Mouse (Mus musculus) kidney, embryonic 16.5 days (tissue): ENCODE measurements around the gene Gm9045. TPM values are rescaled to one million over a fixed set of nuclear protein-coding genes. Genes with fewer than 3 reads are reported as not detected.
A peak's percentile ranks its signal among the peaks of the same experiment; 100 is the strongest.
"Not testable (repeated sequence)": the region's sequence is repeated elsewhere in the genome, so short reads cannot be mapped to it uniquely, and the experiment has no call there.

ENCODE experiments used
- ATAC-seq: fragments of 200-750 bp; cut with Nextera tagmentation; 2 replicates; pipeline ENCODE4 v1.8.0; 2017; ENCODE audit warnings: moderate TSS enrichment; ENCODE audit not compliant: low FRiP score, low TSS enrichment
- H3K27ac ChIP-seq: fragments of 300-500 bp; sonication (generic); 2 replicates; pipeline ENCODE4 v1.5.1; 2014; ENCODE audit warnings: low read length
- H3K27me3 ChIP-seq: fragments of 300-500 bp; sonication (generic); 2 replicates; pipeline ENCODE4 v1.6.1; 2014; ENCODE audit warnings: low read length, control low read depth, mixed read lengths; ENCODE audit not compliant: insufficient read depth
- H3K36me3 ChIP-seq: fragments of 300-500 bp; sonication (generic); 2 replicates; pipeline ENCODE4 v1.6.1; 2014; ENCODE audit warnings: low read length, control low read depth, mixed read lengths; ENCODE audit not compliant: insufficient read depth
- H3K4me1 ChIP-seq: fragments of 300-500 bp; sonication (generic); 2 replicates; pipeline ENCODE4 v1.6.1; 2014; ENCODE audit warnings: low read length, control low read depth, mixed read lengths; ENCODE audit not compliant: insufficient read depth
- H3K4me2 ChIP-seq: fragments of 300-500 bp; sonication (generic); replicated peaks from 2 replicates; pipeline ENCODE4 v1.6.1; 2014; ENCODE audit warnings: low read depth, low read length
- H3K4me3 ChIP-seq: fragments of 300-500 bp; sonication (generic); 2 replicates; pipeline ENCODE4 v1.5.1; 2014; ENCODE audit warnings: mild to moderate bottlenecking, low read length
- H3K9ac ChIP-seq: fragments of 300-500 bp; sonication (generic); replicated peaks from 2 replicates; pipeline ENCODE4 v1.6.1; 2014; ENCODE audit warnings: low read length
- H3K9me3 ChIP-seq: fragments of 300-500 bp; sonication (generic); 2 replicates; pipeline ENCODE4 v1.6.1; 2016; ENCODE audit warnings: low read length, control low read depth
- WGBS: fragments of 180-500 bp; shearing (Covaris S2); extraction: QIAGEN DNeasy Blood & Tissue Kit; methylation state at CpG from one replicate; pipeline ENCODE4 v1.1.7; 2014; 5-methylcytosine and 5-hydroxymethylcytosine counted together
- polyA plus RNA-seq: library from polyadenylated mRNA; unstranded; fragments of >200 nt; fragmentation: Nextera tagmentation; extraction: Ambion mirVana; gene quantifications from 2 replicates; pipeline ENCODE4 v1.2.1, GENCODE M21; 2015

The Gm9045 gene
- not detected in 2 replicates for polyA plus RNA-seq

DNA sequence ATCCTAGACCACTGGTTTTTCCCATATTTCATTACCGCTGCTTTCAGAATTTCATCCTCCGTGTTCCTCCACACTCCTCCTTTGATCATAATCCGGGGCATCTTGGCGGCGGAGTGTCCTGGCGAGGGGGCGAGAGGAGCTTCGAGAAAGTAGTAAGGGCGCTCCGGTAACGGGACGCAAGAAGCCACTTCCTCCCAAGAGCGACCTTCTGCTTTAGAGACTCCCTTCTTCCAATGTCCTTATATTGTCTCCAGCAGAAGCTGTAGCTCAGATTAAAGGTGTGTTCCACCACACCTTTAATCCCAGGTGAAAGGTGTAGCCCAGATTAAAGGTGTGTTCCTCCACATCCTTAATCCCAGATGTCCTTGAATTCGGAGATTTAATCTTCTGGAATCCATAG lies at the start of gene Gm9045:
Gene Gm9045, minus strand, starts transcription at position 101 of the 400 bp plus-strand sequence.
- not testable (repeated sequence) for H3K36me3 ChIP-seq, H3K4me1 ChIP-seq, H3K27ac ChIP-seq, H3K27me3 ChIP-seq, H3K4me2 ChIP-seq, ATAC-seq, H3K9me3 ChIP-seq, H3K9ac ChIP-seq, H3K4me3 ChIP-seq
- no CpG with 5 or more reads among the region's 14 CpGs for whole genome bisulfite sequencing

DNA sequence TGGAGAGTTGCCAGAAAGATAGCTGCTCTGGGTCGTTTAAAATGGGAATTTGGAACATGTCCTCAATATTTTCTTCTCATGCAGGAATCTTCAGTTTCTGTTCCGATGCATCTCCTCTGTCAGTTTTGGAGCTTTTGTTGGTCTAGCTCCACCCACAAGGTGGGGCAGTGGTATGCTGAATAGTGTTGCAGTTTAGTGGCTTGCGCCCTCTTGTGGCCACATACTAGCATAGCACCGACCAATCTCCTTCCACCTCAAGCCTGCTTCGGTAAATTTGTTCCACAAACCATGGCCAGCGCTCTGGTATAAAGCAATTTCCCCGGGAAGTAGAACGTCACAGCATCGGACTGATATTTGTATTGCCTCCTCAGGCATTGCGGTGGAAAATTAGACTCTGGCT lies 32.8 kb upstream of the Gm9045 start:
- no peaks in the 10 kb centered on the region for H3K36me3 ChIP-seq
- peak overlapping the region; percentile 54; the same call in 1 of the 2 replicates for H3K9ac ChIP-seq
- H3K4me3 ChIP-seq = 0 out of 2 replicates have a peak overlapping the region, but pooled peaks have one; percentile 23
- no peak overlapping the region for H3K27ac ChIP-seq
- no peaks in the 10 kb centered on the region for H3K4me1 ChIP-seq
- H3K9me3 ChIP-seq = no peaks in the 10 kb centered on the region
- H3K27me3 ChIP-seq = no peaks in the 10 kb centered on the region
- 4% methylated on average over 10 of the region's 10 CpGs for WGBS
- H3K4me2 ChIP-seq = peak overlapping the region; percentile 48
- peak; percentile 94 for ATAC-seq

DNA sequence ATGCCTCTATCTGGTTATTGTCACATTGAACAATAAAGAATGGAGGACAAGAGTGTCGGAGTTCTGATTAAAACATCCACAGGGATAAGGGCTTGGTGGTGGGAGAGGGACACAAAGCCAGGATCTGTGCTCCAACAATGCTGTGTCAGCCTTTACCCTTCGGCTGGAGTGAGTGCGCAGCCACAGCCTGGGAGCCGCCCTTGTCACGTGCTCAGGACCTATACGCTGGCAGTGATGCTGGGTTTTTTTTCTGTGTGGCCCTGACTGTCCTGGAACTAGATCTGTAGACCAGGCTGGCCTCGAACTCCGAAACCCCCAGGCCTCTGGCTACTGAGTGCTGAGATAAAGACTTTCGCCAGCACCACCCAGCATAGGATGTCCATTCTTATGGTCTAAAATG lies 31.9 kb upstream of the Gm9045 start:
- H3K4me3 ChIP-seq = no peak overlapping the region
- H3K36me3 ChIP-seq = no peaks in the 10 kb centered on the region
- no peak overlapping the region for H3K9ac ChIP-seq
- H3K4me1 ChIP-seq = no peaks in the 10 kb centered on the region
- H3K9me3 ChIP-seq = no peaks in the 10 kb centered on the region
- H3K27me3 ChIP-seq = no peaks in the 10 kb centered on the region
- no peak overlapping the region for H3K27ac ChIP-seq
- no peak overlapping the region for H3K4me2 ChIP-seq
- 93% methylated on average over 9 of the region's 9 CpGs for WGBS
- ATAC-seq = no peak

DNA sequence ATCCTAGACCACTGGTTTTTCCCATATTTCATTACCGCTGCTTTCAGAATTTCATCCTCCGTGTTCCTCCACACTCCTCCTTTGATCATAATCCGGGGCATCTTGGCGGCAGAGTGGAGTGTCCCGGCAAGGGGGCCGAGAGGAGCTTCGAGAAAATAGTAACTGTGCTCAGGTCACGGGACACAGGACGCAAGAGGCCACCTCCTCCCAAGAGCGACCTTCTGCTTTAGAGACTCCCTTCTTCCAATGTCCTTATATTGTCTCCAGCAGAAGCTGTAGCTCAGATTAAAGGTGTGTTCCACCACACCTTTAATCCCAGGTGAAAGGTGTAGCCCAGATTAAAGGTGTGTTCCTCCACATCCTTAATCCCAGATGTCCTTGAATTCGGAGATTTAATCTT lies 16.4 kb upstream of the Gm9045 start, which contains the start of gene Gm9049:
Gene Gm9049, minus strand, starts transcription at position 101 of the 400 bp plus-strand sequence.
- not testable (repeated sequence) for ATAC-seq, H3K4me3 ChIP-seq, H3K27me3 ChIP-seq, H3K27ac ChIP-seq, H3K36me3 ChIP-seq, H3K9me3 ChIP-seq, H3K9ac ChIP-seq, H3K4me1 ChIP-seq, H3K4me2 ChIP-seq
- 100% methylated on average over 1 of the region's 11 CpGs for WGBS

DNA sequence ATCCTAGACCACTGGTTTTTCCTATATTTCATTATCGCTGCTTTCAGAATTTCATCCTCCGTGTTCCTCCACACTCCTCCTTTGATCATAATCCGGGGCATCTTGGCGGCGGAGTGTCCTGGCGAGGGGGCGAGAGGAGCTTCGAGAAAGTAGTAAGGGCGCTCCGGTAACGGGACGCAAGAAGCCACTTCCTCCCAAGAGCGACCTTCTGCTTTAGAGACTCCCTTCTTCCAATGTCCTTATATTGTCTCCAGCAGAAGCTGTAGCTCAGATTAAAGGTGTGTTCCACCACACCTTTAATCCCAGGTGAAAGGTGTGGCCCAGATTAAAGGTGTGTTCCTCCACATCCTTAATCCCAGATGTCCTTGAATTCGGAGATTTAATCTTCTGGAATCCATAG lies 10.9 kb upstream of the Gm9045 start, which contains the start of gene Gm9048:
Gene Gm9048, minus strand, starts transcription at position 101 of the 400 bp plus-strand sequence.
- not testable (repeated sequence) for H3K9me3 ChIP-seq, ATAC-seq, H3K9ac ChIP-seq, H3K27me3 ChIP-seq, H3K4me2 ChIP-seq, H3K4me1 ChIP-seq, H3K4me3 ChIP-seq, H3K36me3 ChIP-seq, H3K27ac ChIP-seq
- 78% methylated on average over 1 of the region's 14 CpGs for WGBS

DNA sequence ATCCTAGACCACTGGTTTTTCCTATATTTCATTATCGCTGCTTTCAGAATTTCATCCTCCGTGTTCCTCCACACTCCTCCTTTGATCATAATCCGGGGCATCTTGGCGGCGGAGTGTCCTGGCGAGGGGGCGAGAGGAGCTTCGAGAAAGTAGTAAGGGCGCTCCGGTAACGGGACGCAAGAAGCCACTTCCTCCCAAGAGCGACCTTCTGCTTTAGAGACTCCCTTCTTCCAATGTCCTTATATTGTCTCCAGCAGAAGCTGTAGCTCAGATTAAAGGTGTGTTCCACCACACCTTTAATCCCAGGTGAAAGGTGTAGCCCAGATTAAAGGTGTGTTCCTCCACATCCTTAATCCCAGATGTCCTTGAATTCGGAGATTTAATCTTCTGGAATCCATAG lies 5.5 kb upstream of the Gm9045 start, which contains the start of gene Gm9046:
Gene Gm9046, minus strand, starts transcription at position 101 of the 400 bp plus-strand sequence.
- H3K9me3 ChIP-seq, H3K36me3 ChIP-seq, H3K4me3 ChIP-seq, H3K4me2 ChIP-seq, H3K4me1 ChIP-seq, H3K27ac ChIP-seq, H3K27me3 ChIP-seq, H3K9ac ChIP-seq, ATAC-seq: not testable (repeated sequence)
- WGBS = no CpG with 5 or more reads among the region's 14 CpGs

DNA sequence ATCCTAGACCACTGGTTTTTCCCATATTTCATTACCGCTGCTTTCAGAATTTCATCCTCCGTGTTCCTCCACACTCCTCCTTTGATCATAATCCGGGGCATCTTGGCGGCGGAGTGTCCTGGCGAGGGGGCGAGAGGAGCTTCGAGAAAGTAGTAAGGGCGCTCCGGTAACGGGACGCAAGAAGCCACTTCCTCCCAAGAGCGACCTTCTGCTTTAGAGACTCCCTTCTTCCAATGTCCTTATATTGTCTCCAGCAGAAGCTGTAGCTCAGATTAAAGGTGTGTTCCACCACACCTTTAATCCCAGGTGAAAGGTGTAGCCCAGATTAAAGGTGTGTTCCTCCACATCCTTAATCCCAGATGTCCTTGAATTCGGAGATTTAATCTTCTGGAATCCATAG lies 5.3 kb downstream of the Gm9045 start, which contains the start of gene Gm9044:
Gene Gm9044, minus strand, starts transcription at position 101 of the 400 bp plus-strand sequence.
- not testable (repeated sequence) for H3K4me1 ChIP-seq, H3K4me2 ChIP-seq
- WGBS = no CpG with 5 or more reads among the region's 14 CpGs

DNA sequence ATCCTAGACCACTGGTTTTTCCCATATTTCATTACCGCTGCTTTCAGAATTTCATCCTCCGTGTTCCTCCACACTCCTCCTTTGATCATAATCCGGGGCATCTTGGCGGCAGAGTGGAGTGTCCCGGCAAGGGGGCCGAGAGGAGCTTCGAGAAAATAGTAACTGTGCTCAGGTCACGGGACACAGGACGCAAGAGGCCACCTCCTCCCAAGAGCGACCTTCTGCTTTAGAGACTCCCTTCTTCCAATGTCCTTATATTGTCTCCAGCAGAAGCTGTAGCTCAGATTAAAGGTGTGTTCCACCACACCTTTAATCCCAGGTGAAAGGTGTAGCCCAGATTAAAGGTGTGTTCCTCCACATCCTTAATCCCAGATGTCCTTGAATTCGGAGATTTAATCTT lies 10.8 kb downstream of the Gm9045 start, which contains the start of gene Gm9040:
Gene Gm9040, minus strand, starts transcription at position 101 of the 400 bp plus-strand sequence.
- not testable (repeated sequence) for ATAC-seq, H3K36me3 ChIP-seq, H3K4me3 ChIP-seq, H3K27me3 ChIP-seq, H3K9ac ChIP-seq, H3K27ac ChIP-seq, H3K4me2 ChIP-seq, H3K9me3 ChIP-seq, H3K4me1 ChIP-seq
- no CpG with 5 or more reads among the region's 11 CpGs for WGBS

More for the DNA sequence above, 5.3 kb downstream of the Gm9045 start, which contains the start of gene Gm9044:
- not testable (repeated sequence) for H3K9ac ChIP-seq, H3K9me3 ChIP-seq, ATAC-seq, H3K4me3 ChIP-seq, H3K27ac ChIP-seq, H3K27me3 ChIP-seq, H3K36me3 ChIP-seq

DNA sequence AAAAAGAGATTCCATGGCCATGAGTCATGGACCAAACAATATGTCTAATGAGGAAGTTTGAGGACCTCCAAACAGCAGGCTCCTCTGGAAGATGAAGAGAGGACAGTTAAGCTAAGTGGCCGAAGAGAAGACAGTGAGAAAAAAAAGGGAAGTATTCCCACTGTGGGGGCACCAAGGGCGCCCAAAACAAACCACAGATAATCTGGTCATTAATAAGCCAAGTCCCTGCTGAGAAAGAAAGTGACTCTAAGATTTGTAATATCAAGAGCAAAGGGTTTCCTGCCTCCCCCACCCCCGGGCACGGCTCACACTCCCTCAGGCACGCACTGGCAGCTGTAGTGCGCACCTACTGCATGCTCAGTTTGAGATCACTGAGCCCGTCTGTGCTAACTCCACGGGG lies 18.6 kb downstream of the Gm9045 start:
- Histone ChIP-seq H3K4me3 (no peak overlapping the region), H3K4me1 (no peaks in the 10 kb centered on the region), H3K27me3 (no peaks in the 10 kb centered on the region), H3K9me3 (no peaks in the 10 kb centered on the region), H3K36me3 (no peaks in the 10 kb centered on the region), H3K27ac (no peak overlapping the region), H3K9ac (no peak overlapping the region), H3K4me2 (no peak overlapping the region)
- WGBS = 69% methylated on average over 8 of the region's 8 CpGs
- ATAC-seq = no peak

DNA sequence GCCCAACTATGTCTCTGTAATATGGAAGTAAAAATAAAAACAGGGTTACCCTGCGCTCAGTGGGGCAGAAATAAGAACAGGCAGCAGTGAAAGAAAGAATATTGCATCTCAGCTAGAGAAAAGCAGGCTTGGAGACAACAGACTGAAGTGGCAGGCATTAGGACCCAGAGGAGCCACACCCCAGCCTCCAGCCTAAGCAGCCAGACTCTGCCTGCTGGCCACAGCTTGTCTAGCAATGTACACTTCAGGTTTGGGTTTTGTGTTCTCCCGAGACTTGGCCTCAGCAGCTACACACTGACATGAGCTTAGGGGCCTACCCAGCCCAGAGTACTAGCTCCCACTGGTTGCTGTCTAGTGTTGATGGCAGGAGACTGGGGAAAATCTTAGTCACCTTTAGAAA lies 35.5 kb downstream of the Gm9045 start:
- ATAC-seq, H3K27me3 ChIP-seq, H3K4me1 ChIP-seq, H3K9ac ChIP-seq, H3K4me3 ChIP-seq, H3K9me3 ChIP-seq, H3K27ac ChIP-seq, H3K4me2 ChIP-seq, H3K36me3 ChIP-seq: not testable (repeated sequence)
- WGBS = 38% methylated on average over 2 of the region's 2 CpGs
